8 mouse cellular contexts compared by ENCODE assay signal in the genomic region with DNA sequence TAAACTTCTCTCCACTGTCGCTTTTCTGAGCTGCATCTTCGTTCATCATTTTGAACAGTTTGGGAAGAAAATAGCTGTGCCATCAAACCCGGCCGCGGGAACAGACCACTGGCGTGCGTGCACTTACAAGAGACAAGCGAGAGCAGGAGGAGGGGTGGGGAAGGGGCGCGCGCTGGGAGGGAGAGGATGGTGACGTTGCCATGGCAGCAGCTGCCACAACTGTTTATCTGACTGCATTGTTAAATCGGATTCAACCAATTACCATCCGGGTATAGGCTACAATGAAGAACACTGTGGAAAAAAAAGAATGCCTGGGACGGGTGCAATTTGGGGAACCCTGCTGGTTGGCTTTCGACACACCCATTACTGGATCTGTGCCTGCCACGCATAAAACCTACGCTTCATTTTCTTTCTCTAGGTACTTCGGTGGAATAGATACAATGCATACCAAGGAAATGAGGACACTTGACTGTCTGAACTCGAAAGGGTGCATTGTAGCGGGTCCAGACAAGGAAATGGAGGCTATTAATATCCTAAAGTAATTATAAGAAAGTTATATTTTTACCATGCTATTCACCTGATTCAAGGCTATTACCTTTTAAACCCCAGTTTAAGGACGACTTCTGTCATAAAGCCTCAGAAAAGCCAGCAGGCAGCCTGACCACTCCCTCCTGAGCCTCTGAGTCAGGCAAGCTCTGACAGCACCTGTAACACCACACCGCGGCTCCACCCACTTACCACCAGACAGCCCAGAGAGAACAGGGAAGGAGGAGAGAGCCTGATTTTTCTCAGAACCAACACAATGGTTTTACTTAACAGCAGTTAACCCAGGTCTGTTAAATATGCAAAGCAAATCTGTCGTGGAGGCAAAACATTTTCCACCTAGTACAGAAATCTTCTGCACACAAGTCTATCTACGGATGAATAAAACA.
DNase-seq lines count a peak whose midpoint lies in the region; ATAC-seq and TF ChIP-seq lines count a peak whose summit lies in the region.

No protein-coding gene starts in this region.

- peak overlapping the region; percentile 18; the same call in 1 of the 2 replicates for H3K4me3 ChIP-seq in testis, adult 2 months (ENCODE audit: control insufficient read depth, low read depth, low read length)
- peak overlapping the region; percentile 63 for H3K4me3 ChIP-seq in hindbrain, embryonic 13.5 days
- H3K4me3 ChIP-seq in stomach, embryonic 15.5 days (replicated peaks): peak overlapping the region; percentile 27

- peak; percentile 94 for ATAC-seq in hindbrain, embryonic 13.5 days (ENCODE audit: low FRiP score)
- ATAC-seq in stomach, embryonic 15.5 days (ENCODE audit: insufficient read depth, low FRiP score, low read depth): peak; percentile 89; the same call in 1 of the 2 replicates

- no peak for TF ChIP-seq POLR2A in testis, adult 2 months (IDR thresholded peaks at IDR 0.05; ENCODE audit: control insufficient read depth, low read depth, low read length)

- H3K4me2 ChIP-seq in hindbrain, embryonic 13.5 days: peak overlapping the region; percentile 66
- H3K4me2 ChIP-seq in stomach, embryonic 15.5 days: peak overlapping the region; percentile 67

- no peak overlapping the region for H3K27ac ChIP-seq in testis, adult 2 months (ENCODE audit: control insufficient read depth, insufficient read depth, low read depth, low read length)
- peak overlapping the region; percentile 91 for H3K27ac ChIP-seq in hindbrain, embryonic 13.5 days
- H3K27ac ChIP-seq in stomach, embryonic 15.5 days: no peak overlapping the region

- H3K9me3 ChIP-seq in hindbrain, embryonic 13.5 days: no peaks in the 10 kb centered on the region
- no peaks in the 10 kb centered on the region for H3K9me3 ChIP-seq in stomach, embryonic 15.5 days

- no peak for TF ChIP-seq CTCF in testis, adult 2 months (IDR thresholded peaks at IDR 0.05; ENCODE audit: control insufficient read depth, insufficient read depth, insufficient replicate concordance, low read depth, low read length)

- H3K9ac ChIP-seq in hindbrain, embryonic 13.5 days: peak overlapping the region; percentile 80
- no peak overlapping the region for H3K9ac ChIP-seq in stomach, embryonic 15.5 days

- H3K36me3 ChIP-seq in testis, adult 2 months (ENCODE audit: control insufficient read depth, insufficient read depth, low read length): no peaks in the 10 kb centered on the region
- no peaks in the 10 kb centered on the region for H3K36me3 ChIP-seq in hindbrain, embryonic 13.5 days
- H3K36me3 ChIP-seq in stomach, embryonic 15.5 days: no peaks in the 10 kb centered on the region

- no peak for DNase-seq in testis, postnatal 14 days (ENCODE audit: low spot score)
- peak; percentile 76 for DNase-seq in embryo, embryonic 9.5 days (ENCODE audit: extremely low spot score)
- peak; percentile 42 for DNase-seq in left cerebral cortex, adult 11 months (ENCODE audit: low spot score)
- DNase-seq in lung, postnatal 4 days: peak; percentile 37 to 45
- no peak for DNase-seq in gastrocnemius, postnatal 25 days

- H3K4me1 ChIP-seq in testis, adult 2 months (ENCODE audit: control insufficient read depth, insufficient read depth, low read length): peaks cover 9% of the 10 kb centered on the region
- H3K4me1 ChIP-seq in hindbrain, embryonic 13.5 days (replicated peaks): peaks cover 31% of the 10 kb centered on the region
- peaks cover 12% of the 10 kb centered on the region; the same call in 1 of the 2 replicates for H3K4me1 ChIP-seq in stomach, embryonic 15.5 days

- H3K27me3 ChIP-seq in testis, adult 2 months (ENCODE audit: control insufficient read depth, insufficient read depth, low read length): no peaks in the 10 kb centered on the region
- no peaks in the 10 kb centered on the region for H3K27me3 ChIP-seq in hindbrain, embryonic 13.5 days
- H3K27me3 ChIP-seq in stomach, embryonic 15.5 days (replicated peaks): no peaks in the 10 kb centered on the region

- WGBS in hindbrain, embryonic 13.5 days: 4% methylated on average over 26 of the region's 26 CpGs
- WGBS in stomach, embryonic 15.5 days: 5% methylated on average over 26 of the region's 26 CpGs

Comparison
In these comparisons a context has a peak if more than half of its experiments do, and no peak if none do; other contexts are left out.
1. DNase-seq: peak in embryo, embryonic 9.5 days (single experiment), left cerebral cortex, adult 11 months (single experiment) and lung, postnatal 4 days (2 of 2); none in testis, postnatal 14 days (single experiment) and gastrocnemius, postnatal 25 days (single experiment).
2. Peak in every context shown above with its lines, with median percentiles within 50 percentile points of each other: H3K4me3 ChIP-seq.